17 mouse cellular contexts compared by ENCODE assay signal in the genomic region with DNA sequence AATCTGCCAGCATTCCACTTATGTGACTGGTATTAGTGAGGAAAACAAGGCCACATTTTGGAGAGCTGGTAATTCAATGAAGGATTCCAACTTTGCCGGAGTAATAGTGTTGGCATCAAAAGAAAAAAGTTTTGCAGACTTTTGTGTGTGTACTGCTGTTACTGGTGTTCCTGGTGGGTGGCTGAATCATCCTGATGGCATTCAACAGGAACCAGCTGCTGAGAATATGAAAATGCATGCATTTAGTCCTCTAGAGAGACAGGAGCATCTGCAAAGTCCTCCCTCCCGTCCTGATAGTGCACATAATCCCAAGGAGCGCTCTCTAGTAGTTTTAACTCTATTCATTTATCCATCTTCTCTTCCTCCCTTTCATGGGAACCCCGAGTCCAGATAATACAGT.
DNase-seq lines count a peak whose midpoint lies in the region; ATAC-seq lines count a peak whose summit lies in the region.
"Had no signal": no experiment of that assay in that cellular context is flagged by ENCODE, and none has a peak within 500 bp of the region (broad histone marks: within the 10 kb centered on the region; RNA-seq: fewer than 3 reads in every experiment).

No protein-coding gene starts in this region.

- H3K4me2 ChIP-seq in forebrain, embryonic 13.5 days = 0 out of 2 replicates have a peak overlapping the region, but pooled peaks have one; percentile 1
- H3K4me2 ChIP-seq in forebrain, embryonic 12.5 days = no peak overlapping the region
- no peak overlapping the region for H3K4me2 ChIP-seq in heart, embryonic 12.5 days
- H3K4me2 ChIP-seq in neural tube, embryonic 13.5 days = no peak overlapping the region
- H3K4me2 ChIP-seq: hindbrain, embryonic 13.5 days; neural tube, embryonic 15.5 days had no signal

- H3K4me3 ChIP-seq in forebrain, embryonic 13.5 days = no peak overlapping the region
- no peak overlapping the region for H3K4me3 ChIP-seq in forebrain, embryonic 12.5 days (replicated peaks)
- H3K4me3 ChIP-seq in heart, embryonic 12.5 days = no peak overlapping the region
- H3K4me3 ChIP-seq in neural tube, embryonic 13.5 days = no peak overlapping the region
- H3K4me3 ChIP-seq: hindbrain, embryonic 13.5 days; megakaryocyte, embryonic 14.5 days; neural tube, embryonic 15.5 days had no signal

- H3K9ac ChIP-seq in forebrain, embryonic 13.5 days = no peak overlapping the region
- H3K9ac ChIP-seq in forebrain, embryonic 12.5 days = no peak overlapping the region
- H3K9ac ChIP-seq in heart, embryonic 12.5 days = no peak overlapping the region
- no peak overlapping the region for H3K9ac ChIP-seq in neural tube, embryonic 13.5 days
- H3K9ac ChIP-seq: hindbrain, embryonic 13.5 days; neural tube, embryonic 15.5 days had no signal

- no peaks in the 10 kb centered on the region for H3K27me3 ChIP-seq in forebrain, embryonic 13.5 days
- H3K27me3 ChIP-seq in forebrain, embryonic 12.5 days = no peaks in the 10 kb centered on the region
- H3K27me3 ChIP-seq in heart, embryonic 12.5 days (replicated peaks) = no peaks in the 10 kb centered on the region
- no peaks in the 10 kb centered on the region for H3K27me3 ChIP-seq in neural tube, embryonic 13.5 days
- H3K27me3 ChIP-seq: hindbrain, embryonic 13.5 days; megakaryocyte, embryonic 14.5 days; neural tube, embryonic 15.5 days had no signal

- intact Hi-C loops in heart, postnatal 14 days (cut with DNase I) = no loop called here

- no peak for ATAC-seq in forebrain, embryonic 13.5 days
- ATAC-seq in forebrain, embryonic 12.5 days (ENCODE audit: low FRiP score) = no peak
- ATAC-seq in heart, embryonic 12.5 days (ENCODE audit: insufficient number of reproducible peaks, low FRiP score) = no peak
- ATAC-seq in neural tube, embryonic 13.5 days (ENCODE audit: low read depth) = no peak
- ATAC-seq: intestine, postnatal 0 days had no signal

- peaks cover 38% of the 10 kb centered on the region for H3K4me1 ChIP-seq in forebrain, embryonic 13.5 days
- H3K4me1 ChIP-seq in forebrain, embryonic 12.5 days = peaks cover 19% of the 10 kb centered on the region
- peaks cover 27% of the 10 kb centered on the region for H3K4me1 ChIP-seq in heart, embryonic 12.5 days (replicated peaks)
- peaks cover 32% of the 10 kb centered on the region for H3K4me1 ChIP-seq in neural tube, embryonic 13.5 days (replicated peaks)

- DNase-seq in heart, postnatal 14 days = no peak
- DNase-seq in neural tube, embryonic 10.5 days (ENCODE audit: extremely low spot score, low spot score) = no peak
- DNase-seq in lung, postnatal 25 days (ENCODE audit: low spot score) = no peak
- no peak for DNase-seq in gastrocnemius, adult 8-10 months (ENCODE audit: low spot score in 2 of 2)
- DNase-seq: cerebellum, postnatal 10 days; lung, postnatal 10 days; retina, postnatal 1 day; right cerebral cortex, postnatal 4 days; thymus, postnatal 25 days had no signal

- H3K27ac ChIP-seq in forebrain, embryonic 13.5 days = 0 out of 2 replicates have a peak overlapping the region, but pooled peaks have one; percentile 33
- H3K27ac ChIP-seq in forebrain, embryonic 12.5 days = no peak overlapping the region
- 0 out of 2 replicates have a peak overlapping the region, but pooled peaks have one; percentile 3 for H3K27ac ChIP-seq in heart, embryonic 12.5 days (ENCODE audit: poor library complexity, severe bottlenecking)
- H3K27ac ChIP-seq in neural tube, embryonic 13.5 days (replicated peaks) = 0 out of 2 replicates have a peak overlapping the region, but pooled peaks have one; percentile 18
- H3K27ac ChIP-seq: neural tube, embryonic 15.5 days had no signal

- peaks cover 8% of the 10 kb centered on the region; the same call in 1 of the 2 replicates for H3K36me3 ChIP-seq in forebrain, embryonic 13.5 days (ENCODE audit: poor library complexity, severe bottlenecking)
- 0 out of 2 replicates have a peak, but pooled peaks cover 4% of the 10 kb centered on the region for H3K36me3 ChIP-seq in forebrain, embryonic 12.5 days (replicated peaks)
- H3K36me3 ChIP-seq in heart, embryonic 12.5 days = no peaks in the 10 kb centered on the region
- H3K36me3 ChIP-seq in neural tube, embryonic 13.5 days = no peaks in the 10 kb centered on the region
- H3K36me3 ChIP-seq: neural tube, embryonic 15.5 days had no signal

- 78% methylated on average over 4 of the region's 4 CpGs for WGBS in forebrain, embryonic 13.5 days
- WGBS in forebrain, embryonic 12.5 days = 77% methylated on average over 4 of the region's 4 CpGs
- WGBS in heart, embryonic 12.5 days = 53% methylated on average over 4 of the region's 4 CpGs
- WGBS in neural tube, embryonic 13.5 days = 68% methylated on average over 4 of the region's 4 CpGs

- no peaks in the 10 kb centered on the region for H3K9me3 ChIP-seq in forebrain, embryonic 13.5 days (replicated peaks)
- H3K9me3 ChIP-seq in forebrain, embryonic 12.5 days = no peaks in the 10 kb centered on the region
- H3K9me3 ChIP-seq in heart, embryonic 12.5 days (replicated peaks) = no peaks in the 10 kb centered on the region
- H3K9me3 ChIP-seq in neural tube, embryonic 13.5 days = no peaks in the 10 kb centered on the region
- H3K9me3 ChIP-seq: hindbrain, embryonic 13.5 days; megakaryocyte, embryonic 14.5 days; neural tube, embryonic 15.5 days had no signal
